ENCODE assay signal across 12 mouse cellular contexts in genomic region chr6:95713245-95713644, GRCm38 (mm10). TPM values are rescaled to one million over a fixed set of nuclear protein-coding genes. Genes with fewer than 3 reads are reported as not detected.
DNase-seq lines count a peak whose midpoint lies in the region; ATAC-seq and TF ChIP-seq lines count a peak whose summit lies in the region.
"Had no signal": no experiment of that assay in that cellular context is flagged by ENCODE, and none has a peak within 500 bp of the region (broad histone marks: within the 10 kb centered on the region; RNA-seq: fewer than 3 reads in every experiment).

No protein-coding gene starts in this region.

- DNase-seq in lung, adult 18-20 months: peak; percentile 14 to 19
- no peak for DNase-seq in lung, postnatal 14 days
- DNase-seq in fibroblast of lung, adult 2 months (ENCODE audit: low read depth): peak; percentile 39
- peak; percentile 7 for DNase-seq in heart, postnatal 25 days (ENCODE audit: low spot score)
- peak; percentile 40 to 61 for DNase-seq in kidney, postnatal 4 days
- DNase-seq in layer of hippocampus, adult 2 months (ENCODE audit: low spot score in 2 of 2): no peak
- no peak for DNase-seq in hindbrain, embryonic 14.5 days (ENCODE audit: low spot score)
- DNase-seq in natural killer cell, adult 2 months (ENCODE audit: low spot score in 2 of 2): no peak
- DNase-seq: cerebellum, postnatal 14 days; thymus, adult 18-20 months had no signal

- TF ChIP-seq CTCF in layer of hippocampus, adult 2 months (conservative IDR thresholded peaks at IDR 0.05): no peak

- WGBS in hindbrain, embryonic 14.5 days: 23% methylated on average over 5 of the region's 5 CpGs

- no peaks in the 10 kb centered on the region for H3K4me1 ChIP-seq in hindbrain, embryonic 14.5 days (replicated peaks; ENCODE audit: control insufficient read depth, insufficient read depth, low read length)

- intact Hi-C loops in heart, postnatal 25 days (cut with DNase I): no loop called here

- H3K4me2 ChIP-seq in hindbrain, embryonic 14.5 days (replicated peaks): no peak overlapping the region
- H3K4me2 ChIP-seq: liver, embryonic 15.5 days had no signal

- no peaks in the 10 kb centered on the region for H3K27me3 ChIP-seq in hindbrain, embryonic 14.5 days (ENCODE audit: control insufficient read depth, insufficient read depth, low read length)
- H3K27me3 ChIP-seq: liver, embryonic 15.5 days had no signal

- no peak for ATAC-seq in hindbrain, embryonic 14.5 days (ENCODE audit: low FRiP score)

- no peak overlapping the region for H3K4me3 ChIP-seq in layer of hippocampus, adult 2 months
- H3K4me3 ChIP-seq in hindbrain, embryonic 14.5 days (replicated peaks; ENCODE audit: low read length): no peak overlapping the region
- H3K4me3 ChIP-seq: erythroblast, embryonic 14.5 days; liver, embryonic 15.5 days had no signal

- H3K36me3 ChIP-seq in hindbrain, embryonic 14.5 days (replicated peaks; ENCODE audit: control insufficient read depth, insufficient read depth): no peaks in the 10 kb centered on the region
- H3K36me3 ChIP-seq: liver, embryonic 15.5 days had no signal

- no peak overlapping the region for H3K9ac ChIP-seq in hindbrain, embryonic 14.5 days
- H3K9ac ChIP-seq: liver, embryonic 15.5 days had no signal

- H3K9me3 ChIP-seq in hindbrain, embryonic 14.5 days (ENCODE audit: control insufficient read depth, low read length): no peaks in the 10 kb centered on the region
- H3K9me3 ChIP-seq: liver, embryonic 15.5 days had no signal

- H3K27ac ChIP-seq in layer of hippocampus, adult 2 months: no peak overlapping the region
- H3K27ac ChIP-seq in hindbrain, embryonic 14.5 days: no peak overlapping the region
- H3K27ac ChIP-seq: liver, embryonic 15.5 days had no signal

RNA-seq across cellular contexts. Expression of gene Suclg2, which starts 5.4 kb away (rescaled TPM):
- total RNA-seq in heart, postnatal 25 days (2021): 100 to 1,000 TPM; 124 to 133 TPM
- total RNA-seq in layer of hippocampus, adult 2 months (2021): 10 to 100 TPM; 13.3 to 16.5 TPM
- 16.9 and 17.0 TPM in 2 replicates for polyA plus RNA-seq in hindbrain, embryonic 14.5 days (2014; fragmentation: Nextera tagmentation; extraction: Ambion mirVana)

Comparison
In these comparisons a context has a peak if more than half of its experiments do, and no peak if none do; other contexts are left out.
1. DNase-seq: peak in lung, adult 18-20 months (2 of 2), fibroblast of lung, adult 2 months (single experiment), heart, postnatal 25 days (single experiment) and kidney, postnatal 4 days (2 of 2); none in lung, postnatal 14 days (single experiment), layer of hippocampus, adult 2 months (0 of 2), hindbrain, embryonic 14.5 days (single experiment) and natural killer cell, adult 2 months (0 of 2).
2. RNA of gene Suclg2, which starts 5.4 kb away (total RNA-seq): 124 to 133 TPM in heart, postnatal 25 days; 13.3 to 16.5 TPM in layer of hippocampus, adult 2 months; every median in the first group is over 4 times any median in the second.